Mouse (Mus musculus) kidney, postnatal 10 days (tissue): Measurements from ENCODE around the gene Zfp280c.
A peak's percentile ranks its signal among the peaks of the same experiment; 100 is the strongest.

ENCODE experiments used
- DNase-seq: peaks from one replicate; pipeline ENCODE4 v3.0.0; 2021; ENCODE audit warnings: mixed read lengths

Zfp280c gene

GRCm38 (mm10) chrX:48594099-48594760 is at the start of gene Zfp280c:
Gene Zfp280c, minus strand, starts transcription at chrX:48594504.
- peak; percentile 75 for DNase-seq

- DNase-seq, result peak; percentile 5
These were observed 42.7 kb upstream of the Zfp280c start for GRCm38 (mm10) chrX:48637032-48637431.

- DNase-seq, result no peak
These were observed 29.7 kb upstream of the Zfp280c start for GRCm38 (mm10) chrX:48624054-48624420.

GRCm38 (mm10) chrX:48623379-48624053 is 29.2 kb upstream of the Zfp280c start, which contains the start of gene Slc25a14:
Gene Slc25a14, plus strand, starts transcription at chrX:48623413.
- peak; percentile 86 for DNase-seq

- DNase-seq, result no peak
These were observed 28.7 kb upstream of the Zfp280c start for GRCm38 (mm10) chrX:48623049-48623378.

- DNase-seq, result no peak
These were observed 10.6 kb upstream of the Zfp280c start for GRCm38 (mm10) chrX:48604872-48605271.

- no peak for DNase-seq
These were observed 2.6 kb upstream of the Zfp280c start for GRCm38 (mm10) chrX:48596906-48597305.

GRCm38 (mm10) chrX:48596053-48596452 is 1.7 kb upstream of the Zfp280c start:
- no peak for DNase-seq

GRCm38 (mm10) chrX:48593721-48594098 is 594 bp downstream of the Zfp280c start:
- DNase-seq, result no peak

GRCm38 (mm10) chrX:48583332-48583731 is 11.0 kb downstream of the Zfp280c start:
- DNase-seq, result no peak

GRCm38 (mm10) chrX:48532175-48532574 is 62.1 kb downstream of the Zfp280c start:
- DNase-seq, result peak; percentile 85

GRCm38 (mm10) chrX:48526435-48526834 is 67.9 kb downstream of the Zfp280c start:
- no peak for DNase-seq

GRCm38 (mm10) chrX:48525866-48526265 is 68.4 kb downstream of the Zfp280c start:
- no peak for DNase-seq

- no peak for DNase-seq
These were observed 69.0 kb downstream of the Zfp280c start for GRCm38 (mm10) chrX:48525332-48525731.

- no peak for DNase-seq
These were observed 70.8 kb downstream of the Zfp280c start for GRCm38 (mm10) chrX:48523512-48523911.

GRCm38 (mm10) chrX:48521651-48522050 is 72.7 kb downstream of the Zfp280c start:
- DNase-seq, result no peak

- DNase-seq, result no peak
These were observed 74.7 kb downstream of the Zfp280c start for GRCm38 (mm10) chrX:48519549-48520085.

GRCm38 (mm10) chrX:48518808-48519548 is 75.3 kb downstream of the Zfp280c start, which contains the start of gene Rab33a:
Gene Rab33a, plus strand, starts transcription at chrX:48519285.
- peak; percentile 11 for DNase-seq

GRCm38 (mm10) chrX:48518211-48518807 is 76.0 kb downstream of the Zfp280c start:
- DNase-seq, result no peak

- DNase-seq, result peak; percentile 11
These were observed 80.5 kb downstream of the Zfp280c start for GRCm38 (mm10) chrX:48513824-48514223.

GRCm38 (mm10) chrX:48513166-48513807 is 81.0 kb downstream of the Zfp280c start, which contains the start of gene Aifm1:
Gene Aifm1, minus strand, starts transcription at chrX:48513563.
- DNase-seq, result peak; percentile 95

- no peak for DNase-seq
These were observed 100.5 kb downstream of the Zfp280c start for GRCm38 (mm10) chrX:48493763-48494162.
